In the genomic region with DNA sequence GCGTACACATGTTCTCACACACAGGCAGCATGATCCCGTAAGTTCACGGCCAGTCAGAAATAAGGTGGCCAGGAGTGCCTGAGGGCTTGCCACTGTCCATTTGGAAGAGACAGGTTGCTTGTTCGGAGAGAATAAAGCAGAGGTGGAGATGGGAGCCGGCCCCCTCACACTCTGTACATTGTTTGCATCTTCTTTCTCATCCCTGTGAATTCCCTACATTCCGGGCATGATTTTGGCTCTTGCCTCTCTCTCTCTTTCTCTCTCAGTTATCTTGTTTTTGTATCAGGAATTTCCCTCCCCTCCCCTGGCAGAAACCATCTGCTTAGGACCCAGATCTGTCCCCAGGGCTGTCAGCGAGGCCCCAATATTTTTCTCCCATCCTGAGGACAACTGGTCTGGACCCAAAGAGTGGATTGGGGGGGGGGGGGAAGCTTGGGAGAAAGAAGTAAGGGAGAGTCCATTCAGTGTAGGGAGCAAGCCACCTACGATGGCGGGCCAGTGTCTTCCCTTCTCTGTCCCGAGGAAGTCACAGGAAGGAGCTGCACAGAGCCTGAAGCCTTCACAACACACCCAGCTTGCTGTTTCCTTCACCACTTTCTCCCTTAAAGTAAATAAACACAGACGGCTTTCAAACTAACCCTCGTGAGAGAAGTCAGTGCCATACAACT, we compare ENCODE assay signal across 21 mouse cellular contexts.
DNase-seq lines count a peak whose midpoint lies in the region; ATAC-seq lines count a peak whose summit lies in the region.
"Had no signal": no experiment of that assay in that cellular context is flagged by ENCODE, and none has a peak within 500 bp of the region (broad histone marks: within the 10 kb centered on the region; RNA-seq: fewer than 3 reads in every experiment).

No protein-coding gene starts in this region.

- ATAC-seq in forebrain, embryonic 12.5 days (ENCODE audit: low FRiP score) = no peak
- no peak for ATAC-seq in midbrain, embryonic 11.5 days (ENCODE audit: low FRiP score)
- ATAC-seq in embryonic facial prominence, embryonic 14.5 days (ENCODE audit: low read depth) = no peak
- ATAC-seq in granulocyte monocyte progenitor cell, adult 5-6 weeks (replicated peaks; ENCODE audit: poor library complexity, severe bottlenecking) = no peak
- no peak for ATAC-seq in liver, embryonic 12.5 days

- H3K9ac ChIP-seq in forebrain, embryonic 12.5 days = no peak overlapping the region
- H3K9ac ChIP-seq in midbrain, embryonic 11.5 days (ENCODE audit: low read length) = no peak overlapping the region
- no peak overlapping the region for H3K9ac ChIP-seq in embryonic facial prominence, embryonic 14.5 days (ENCODE audit: low read depth, low read length)
- H3K9ac ChIP-seq in liver, embryonic 12.5 days = no peak overlapping the region
- H3K9ac ChIP-seq: heart, embryonic 12.5 days; hindbrain, embryonic 15.5 days; limb, embryonic 12.5 days; liver, embryonic 13.5 days had no signal

- H3K36me3 ChIP-seq in forebrain, embryonic 10.5 days (replicated peaks) = no peaks in the 10 kb centered on the region
- no peaks in the 10 kb centered on the region for H3K36me3 ChIP-seq in forebrain, embryonic 12.5 days (replicated peaks)
- H3K36me3 ChIP-seq in midbrain, embryonic 11.5 days (ENCODE audit: control insufficient read depth, insufficient read depth, low read length) = no peaks in the 10 kb centered on the region
- no peaks in the 10 kb centered on the region for H3K36me3 ChIP-seq in midbrain, embryonic 10.5 days
- H3K36me3 ChIP-seq in embryonic facial prominence, embryonic 14.5 days (ENCODE audit: control insufficient read depth, insufficient read depth, low read length) = no peaks in the 10 kb centered on the region
- H3K36me3 ChIP-seq in liver, embryonic 12.5 days = no peaks in the 10 kb centered on the region
- H3K36me3 ChIP-seq: heart, embryonic 12.5 days; hindbrain, embryonic 15.5 days; limb, embryonic 12.5 days; liver, embryonic 13.5 days had no signal

- H3K27me3 ChIP-seq in forebrain, embryonic 10.5 days (ENCODE audit: poor library complexity, severe bottlenecking) = peaks cover 19% of the 10 kb centered on the region
- peaks cover 10% of the 10 kb centered on the region; the same call in 1 of the 2 replicates for H3K27me3 ChIP-seq in forebrain, embryonic 12.5 days
- H3K27me3 ChIP-seq in midbrain, embryonic 11.5 days (ENCODE audit: control insufficient read depth, insufficient read depth, low read length) = no peaks in the 10 kb centered on the region
- H3K27me3 ChIP-seq in midbrain, embryonic 10.5 days (ENCODE audit: low read depth, poor library complexity, severe bottlenecking) = peaks cover 49% of the 10 kb centered on the region
- H3K27me3 ChIP-seq in embryonic facial prominence, embryonic 14.5 days (replicated peaks; ENCODE audit: control insufficient read depth, insufficient read depth, low read length) = no peaks in the 10 kb centered on the region
- H3K27me3 ChIP-seq in liver, embryonic 12.5 days (replicated peaks) = no peaks in the 10 kb centered on the region
- H3K27me3 ChIP-seq: CH12.LX; hindbrain, embryonic 15.5 days; liver, embryonic 13.5 days had no signal

- peaks cover 31% of the 10 kb centered on the region for H3K4me1 ChIP-seq in forebrain, embryonic 10.5 days
- no peaks in the 10 kb centered on the region for H3K4me1 ChIP-seq in forebrain, embryonic 12.5 days
- H3K4me1 ChIP-seq in midbrain, embryonic 11.5 days (ENCODE audit: control insufficient read depth, insufficient read depth, low read length) = no peaks in the 10 kb centered on the region
- H3K4me1 ChIP-seq in midbrain, embryonic 10.5 days = peaks cover 32% of the 10 kb centered on the region
- H3K4me1 ChIP-seq in embryonic facial prominence, embryonic 14.5 days (ENCODE audit: control insufficient read depth, insufficient read depth, low read length) = peaks cover 39% of the 10 kb centered on the region
- no peaks in the 10 kb centered on the region for H3K4me1 ChIP-seq in liver, embryonic 12.5 days
- H3K4me1 ChIP-seq: liver, embryonic 13.5 days had no signal

- H3K4me3 ChIP-seq in forebrain, embryonic 10.5 days = no peak overlapping the region
- no peak overlapping the region for H3K4me3 ChIP-seq in forebrain, embryonic 12.5 days (replicated peaks)
- H3K4me3 ChIP-seq in midbrain, embryonic 11.5 days (ENCODE audit: low read depth, low read length) = no peak overlapping the region
- no peak overlapping the region for H3K4me3 ChIP-seq in midbrain, embryonic 10.5 days
- H3K4me3 ChIP-seq in embryonic facial prominence, embryonic 14.5 days (ENCODE audit: low read depth, low read length) = no peak overlapping the region
- no peak overlapping the region for H3K4me3 ChIP-seq in liver, embryonic 12.5 days
- H3K4me3 ChIP-seq: gastrocnemius, adult 2 months; heart, embryonic 12.5 days; hindbrain, embryonic 15.5 days; limb, embryonic 12.5 days; liver, embryonic 13.5 days; megakaryocyte, embryonic 14.5 days had no signal

- 56% methylated on average over 12 of the region's 12 CpGs for WGBS in forebrain, embryonic 10.5 days
- 77% methylated on average over 12 of the region's 12 CpGs for WGBS in forebrain, embryonic 12.5 days
- 57% methylated on average over 12 of the region's 12 CpGs for WGBS in midbrain, embryonic 11.5 days
- WGBS in midbrain, embryonic 10.5 days = 64% methylated on average over 12 of the region's 12 CpGs
- WGBS in embryonic facial prominence, embryonic 14.5 days = 34% methylated on average over 12 of the region's 12 CpGs
- 45% methylated on average over 12 of the region's 12 CpGs for WGBS in liver, embryonic 12.5 days (ENCODE audit: insufficient replicate concordance)

- H3K4me2 ChIP-seq in forebrain, embryonic 12.5 days = no peak overlapping the region
- H3K4me2 ChIP-seq in midbrain, embryonic 11.5 days = no peak overlapping the region
- H3K4me2 ChIP-seq in embryonic facial prominence, embryonic 14.5 days (ENCODE audit: low read depth, low read length) = peak overlapping the region; percentile 28; the same call in 1 of the 2 replicates
- H3K4me2 ChIP-seq in liver, embryonic 12.5 days = no peak overlapping the region
- H3K4me2 ChIP-seq: heart, embryonic 12.5 days; hindbrain, embryonic 15.5 days; limb, embryonic 12.5 days; liver, embryonic 13.5 days had no signal

- 0 out of 2 replicates have a peak overlapping the region, but pooled peaks have one; percentile 20 for H3K27ac ChIP-seq in forebrain, embryonic 10.5 days
- no peak overlapping the region for H3K27ac ChIP-seq in forebrain, embryonic 12.5 days
- H3K27ac ChIP-seq in midbrain, embryonic 11.5 days (ENCODE audit: low read depth, low read length) = no peak overlapping the region
- no peak overlapping the region; the same call in 1 of the 2 replicates for H3K27ac ChIP-seq in midbrain, embryonic 10.5 days (replicated peaks)
- H3K27ac ChIP-seq in embryonic facial prominence, embryonic 14.5 days (replicated peaks; ENCODE audit: low read depth, low read length) = 0 out of 2 replicates have a peak overlapping the region, but pooled peaks have one; percentile 29
- no peak overlapping the region for H3K27ac ChIP-seq in liver, embryonic 12.5 days
- H3K27ac ChIP-seq: gastrocnemius, adult 2 months; hindbrain, embryonic 15.5 days; limb, embryonic 12.5 days; liver, embryonic 13.5 days had no signal

- DNase-seq in forebrain, embryonic 10.5 days (ENCODE audit: extremely low spot score, low spot score) = no peak
- DNase-seq in midbrain, embryonic 11.5 days (ENCODE audit: low spot score, missing footprints) = peak; percentile 76
- no peak for DNase-seq in midbrain, embryonic 10.5 days (ENCODE audit: low spot score)
- DNase-seq in embryonic facial prominence, embryonic 14.5 days (ENCODE audit: low spot score) = no peak
- DNase-seq: cerebellum, adult 18-20 months; cerebellum, postnatal 25 days; gastrocnemius, adult 2 months; heart, postnatal 14 days; kidney, adult 8-10 months; kidney, postnatal 14 days; liver, embryonic 13.5 days; lung, postnatal 14 days; right cerebral cortex, postnatal 25 days had no signal

- no peaks in the 10 kb centered on the region for H3K9me3 ChIP-seq in forebrain, embryonic 10.5 days
- H3K9me3 ChIP-seq in forebrain, embryonic 12.5 days = no peaks in the 10 kb centered on the region
- H3K9me3 ChIP-seq in midbrain, embryonic 11.5 days (ENCODE audit: control insufficient read depth, low read length) = no peaks in the 10 kb centered on the region
- H3K9me3 ChIP-seq in midbrain, embryonic 10.5 days (replicated peaks) = no peaks in the 10 kb centered on the region
- H3K9me3 ChIP-seq in embryonic facial prominence, embryonic 14.5 days (ENCODE audit: control insufficient read depth, low read length) = no peaks in the 10 kb centered on the region
- H3K9me3 ChIP-seq in liver, embryonic 12.5 days (replicated peaks) = no peaks in the 10 kb centered on the region
- H3K9me3 ChIP-seq: heart, embryonic 12.5 days; hindbrain, embryonic 15.5 days; limb, embryonic 12.5 days; liver, embryonic 13.5 days; megakaryocyte, embryonic 14.5 days had no signal

Comparison
In these comparisons a context has a peak if more than half of its experiments do, and no peak if none do; other contexts are left out.
1. H3K27ac ChIP-seq: peak in forebrain, embryonic 10.5 days (single experiment) and embryonic facial prominence, embryonic 14.5 days (single experiment); none in forebrain, embryonic 12.5 days (single experiment), midbrain, embryonic 11.5 days (single experiment), midbrain, embryonic 10.5 days (single experiment) and liver, embryonic 12.5 days (single experiment).